Mouse (Mus musculus) E14TG2a.4 (cell line): ENCODE measurements around the gene Helz.

Source experiments
- H3K27me3 ChIP-seq: 2 replicates; pipeline ENCODE4 v1.6.1; 2014; ENCODE audit warnings: low read length, control low read depth; ENCODE audit not compliant: insufficient read depth
- H3K36me3 ChIP-seq: 2 replicates; pipeline ENCODE4 v1.6.1; 2014; ENCODE audit warnings: low read length, control low read depth; ENCODE audit not compliant: insufficient read depth
- H3K4me1 ChIP-seq: replicated peaks from 2 replicates; pipeline ENCODE4 v1.6.1; 2014; ENCODE audit warnings: low read depth, low read length, control low read depth
- H3K4me3 ChIP-seq: replicated peaks from 2 replicates; pipeline ENCODE4 v1.5.1; 2014; ENCODE audit warnings: mild to moderate bottlenecking, low read length
- H3K9me3 ChIP-seq: 2 replicates; pipeline ENCODE4 v1.6.1; 2014; ENCODE audit warnings: low read length, control low read depth
- CTCF ChIP-seq: conservative IDR thresholded peaks from 2 replicates; pipeline ENCODE4 v1.5.1; 2014; ENCODE audit warnings: low read length
- NANOG ChIP-seq: IDR thresholded peaks from 2 replicates; pipeline ENCODE4 v1.6.1; 2014; ENCODE audit warnings: borderline replicate concordance, low read length, mixed read lengths
- POU5F1 ChIP-seq: IDR thresholded peaks from 2 replicates; pipeline ENCODE4 v1.6.1; 2014; ENCODE audit warnings: low read length, borderline replicate concordance

Helz gene

DNA sequence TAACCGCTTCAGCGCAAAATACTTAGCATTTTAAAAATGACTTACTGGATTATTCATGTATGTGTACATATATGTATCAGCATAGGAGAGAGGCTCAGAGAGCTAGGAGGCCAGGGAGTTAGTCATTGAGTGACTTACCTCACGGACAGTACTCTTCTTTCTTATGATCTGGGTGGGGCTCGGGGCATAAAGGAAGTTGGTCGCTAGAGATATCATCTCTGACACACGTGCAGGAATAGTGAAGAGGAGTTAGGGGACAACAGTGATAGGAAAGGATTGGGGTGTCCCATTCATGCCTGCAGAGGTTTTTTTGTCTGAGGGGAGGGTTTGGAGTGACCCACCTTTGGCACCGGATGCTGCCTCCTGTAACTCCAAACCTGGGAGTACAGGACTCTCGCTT, 176.9 kb downstream of the Helz start:
- no peak overlapping the region for H3K4me3 ChIP-seq
- TF ChIP-seq NANOG = no peak
- TF ChIP-seq POU5F1 = no peak
- no peak for TF ChIP-seq CTCF
- peaks cover 11% of the 10 kb centered on the region; the same call in 1 of the 2 replicates for H3K9me3 ChIP-seq
- H3K27me3 ChIP-seq = no peaks in the 10 kb centered on the region
- no peaks in the 10 kb centered on the region for H3K36me3 ChIP-seq
- H3K4me1 ChIP-seq = peaks cover 10% of the 10 kb centered on the region; the same call in 1 of the 2 replicates

DNA sequence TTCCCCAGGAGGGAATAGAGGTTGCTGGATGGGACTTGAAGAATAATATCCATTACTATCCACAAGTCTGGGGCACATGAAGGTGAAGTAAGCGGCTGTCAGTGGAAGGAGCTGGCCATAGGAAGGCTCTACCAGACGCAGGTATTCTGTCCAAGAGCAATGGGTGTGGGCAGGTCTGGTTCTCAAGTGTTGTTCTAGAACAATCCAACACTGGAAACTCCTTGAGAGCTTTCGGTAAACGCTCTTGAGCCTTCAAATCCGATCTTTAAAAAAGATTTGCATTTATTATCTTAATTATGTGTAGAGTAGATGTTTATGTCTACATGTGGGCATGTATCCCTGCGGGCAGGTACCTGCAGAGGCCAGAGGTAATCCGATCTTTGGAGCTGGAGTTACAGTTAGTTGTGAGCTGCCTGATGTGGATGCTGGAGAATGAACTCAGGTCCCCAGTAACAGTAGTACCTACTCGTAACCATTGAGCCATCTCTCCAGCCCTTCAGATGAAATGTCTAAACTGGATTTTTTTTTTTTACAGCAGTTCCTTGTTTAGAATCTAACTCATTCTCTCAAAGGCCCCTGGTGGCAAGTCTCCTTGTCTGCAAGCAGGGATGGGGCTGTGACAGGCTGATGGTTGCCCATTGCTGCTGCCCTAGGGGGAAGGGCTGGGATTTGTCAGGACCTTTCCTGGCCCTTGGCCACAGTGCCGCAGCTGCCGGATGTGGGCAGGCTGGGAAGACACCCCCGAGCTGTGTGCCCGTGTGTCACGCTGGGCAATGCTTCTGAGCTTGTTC, 180.5 kb downstream of the Helz start:
- no peaks in the 10 kb centered on the region for H3K9me3 ChIP-seq
- peaks cover 13% of the 10 kb centered on the region; the same call in 1 of the 2 replicates for H3K4me1 ChIP-seq
- H3K4me3 ChIP-seq = no peak overlapping the region
- TF ChIP-seq CTCF (no peak), NANOG (no peak), POU5F1 (no peak)
- H3K36me3 ChIP-seq = no peaks in the 10 kb centered on the region
- peaks cover 5% of the 10 kb centered on the region; the same call in 1 of the 2 replicates for H3K27me3 ChIP-seq

GRCm38 (mm10) chr11:107729141-107729540, 181.4 kb downstream of the Helz start:
- H3K36me3 ChIP-seq = no peaks in the 10 kb centered on the region
- H3K9me3 ChIP-seq = no peaks in the 10 kb centered on the region
- TF ChIP-seq POU5F1 = no peak
- TF ChIP-seq CTCF = no peak
- no peak for TF ChIP-seq NANOG
- H3K27me3 ChIP-seq = peaks cover 7% of the 10 kb centered on the region; the same call in 1 of the 2 replicates
- H3K4me3 ChIP-seq = no peak overlapping the region
- peaks cover 13% of the 10 kb centered on the region; the same call in 1 of the 2 replicates for H3K4me1 ChIP-seq

- H3K4me1 ChIP-seq = peaks cover 4% of the 10 kb centered on the region; the same call in 1 of the 2 replicates
- H3K27me3 ChIP-seq = peaks cover 7% of the 10 kb centered on the region; the same call in 1 of the 2 replicates
Measured at GRCm38 (mm10) chr11:107730940-107731339, 183.2 kb downstream of the Helz start.

GRCm38 (mm10) chr11:107731498-107731897, 183.8 kb downstream of the Helz start:
- H3K4me3 ChIP-seq = no peak overlapping the region
- H3K9me3 ChIP-seq = no peaks in the 10 kb centered on the region
- H3K4me1 ChIP-seq = peaks cover 5% of the 10 kb centered on the region; the same call in 1 of the 2 replicates
- no peaks in the 10 kb centered on the region for H3K36me3 ChIP-seq
- H3K27me3 ChIP-seq = peaks cover 7% of the 10 kb centered on the region; the same call in 1 of the 2 replicates
- no peak for TF ChIP-seq POU5F1
- TF ChIP-seq NANOG = no peak

More at GRCm38 (mm10) chr11:107730940-107731339, 183.2 kb downstream of the Helz start:
- Histone ChIP-seq H3K4me3 (no peak overlapping the region), H3K9me3 (no peaks in the 10 kb centered on the region), H3K36me3 (no peaks in the 10 kb centered on the region)
- TF ChIP-seq CTCF (no peak), NANOG (no peak), POU5F1 (no peak)

DNA sequence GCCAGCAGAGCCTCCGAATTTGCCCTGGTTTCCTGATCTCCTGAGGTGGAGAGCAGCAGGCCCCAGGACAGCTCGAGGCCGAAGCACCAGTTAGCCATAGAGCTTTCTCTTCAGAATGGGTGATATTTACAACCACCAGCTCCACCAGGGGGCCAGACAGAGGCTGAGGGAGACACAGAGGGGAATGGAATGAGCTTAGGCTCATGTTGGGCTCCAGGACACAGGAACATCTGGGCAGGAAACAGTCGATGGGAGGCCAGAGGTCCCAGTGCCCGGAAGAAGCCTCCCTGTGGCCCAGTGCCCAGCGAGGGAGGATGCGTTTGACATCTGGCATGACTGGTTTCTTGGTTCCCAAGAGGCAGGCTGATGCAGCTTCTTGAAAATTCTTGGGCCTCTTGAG, 186.4 kb downstream of the Helz start:
- Histone ChIP-seq H3K36me3 (no peaks in the 10 kb centered on the region), H3K4me1 (peaks cover 24% of the 10 kb centered on the region), H3K4me3 (no peak overlapping the region), H3K27me3 (peaks cover 7% of the 10 kb centered on the region; the same call in 1 of the 2 replicates), H3K9me3 (no peaks in the 10 kb centered on the region)
- TF ChIP-seq CTCF = no peak
- no peak for TF ChIP-seq POU5F1
- no peak for TF ChIP-seq NANOG

DNA sequence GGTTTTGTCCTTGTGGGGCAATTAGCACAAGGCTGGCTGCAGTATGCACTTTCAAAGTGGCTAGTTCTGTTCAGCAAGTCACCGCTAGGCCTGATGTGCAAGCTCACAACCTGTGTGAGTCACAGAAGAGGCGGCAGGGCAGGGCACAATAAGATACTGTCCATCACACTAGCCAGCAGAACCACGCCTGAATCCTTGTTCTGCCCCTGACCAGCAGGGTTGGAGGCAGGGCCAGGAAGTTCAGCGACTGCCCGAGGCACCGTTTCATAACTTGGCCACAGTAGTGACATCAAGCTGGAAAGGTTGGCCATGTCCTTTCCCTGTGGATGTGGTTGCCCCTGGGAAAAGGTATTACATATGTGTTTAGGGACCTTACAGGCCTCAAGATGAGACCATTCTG, 190.2 kb downstream of the Helz start:
- Histone ChIP-seq H3K4me1 (peaks cover 37% of the 10 kb centered on the region), H3K9me3 (no peaks in the 10 kb centered on the region), H3K27me3 (0 out of 2 replicates have a peak, but pooled peaks cover 2% of the 10 kb centered on the region), H3K36me3 (no peaks in the 10 kb centered on the region), H3K4me3 (no peak overlapping the region)
- no peak for TF ChIP-seq NANOG
- TF ChIP-seq CTCF = no peak

- H3K36me3 ChIP-seq = no peaks in the 10 kb centered on the region
- TF ChIP-seq CTCF = no peak
- TF ChIP-seq POU5F1 = no peak
- no peak for TF ChIP-seq NANOG
- H3K27me3 ChIP-seq = 0 out of 2 replicates have a peak, but pooled peaks cover 7% of the 10 kb centered on the region
- no peaks in the 10 kb centered on the region for H3K9me3 ChIP-seq
- peaks cover 42% of the 10 kb centered on the region for H3K4me1 ChIP-seq
- H3K4me3 ChIP-seq = peak overlapping the region; percentile 57
Measured at GRCm38 (mm10) chr11:107738418-107739099, 190.8 kb downstream of the Helz start.
